Mouse (Mus musculus): ENCODE results near the gene Cdk17. TPM values are rescaled to one million over a fixed set of nuclear protein-coding genes. Genes with fewer than 3 reads are reported as not detected.

The Cdk17 gene
- polyA plus RNA-seq (2015; fragmentation: Nextera tagmentation; extraction: Ambion mirVana), result 13.6 and 14.0 TPM in 2 replicates

GRCm38 (mm10) chr10:93160807-93161510, at the start of gene Cdk17:
Gene Cdk17 (plus strand): TSS chr10:93160875.
- no peaks in the 10 kb centered on the region for H3K9me3 ChIP-seq
- peak within 1 kb of the TSS; percentile 75 for H3K4me2 ChIP-seq (replicated peaks)
- ATAC-seq, result peak; percentile 80
- H3K4me1 ChIP-seq (replicated peaks), result peaks cover 6% of the 10 kb centered on the region; the same call in 1 of the 2 replicates
- H3K27ac ChIP-seq, result peak within 1 kb of the TSS; percentile 99
- no peaks in the 10 kb centered on the region for H3K27me3 ChIP-seq (replicated peaks)
- WGBS, result under 1% methylated on average over 97 of the region's 97 CpGs
- peak within 1 kb of the TSS; percentile 86 for H3K9ac ChIP-seq
- H3K4me3 ChIP-seq (replicated peaks), result peak within 1 kb of the TSS; percentile 84
- H3K36me3 ChIP-seq, result no peaks in the 10 kb centered on the region

DNA sequence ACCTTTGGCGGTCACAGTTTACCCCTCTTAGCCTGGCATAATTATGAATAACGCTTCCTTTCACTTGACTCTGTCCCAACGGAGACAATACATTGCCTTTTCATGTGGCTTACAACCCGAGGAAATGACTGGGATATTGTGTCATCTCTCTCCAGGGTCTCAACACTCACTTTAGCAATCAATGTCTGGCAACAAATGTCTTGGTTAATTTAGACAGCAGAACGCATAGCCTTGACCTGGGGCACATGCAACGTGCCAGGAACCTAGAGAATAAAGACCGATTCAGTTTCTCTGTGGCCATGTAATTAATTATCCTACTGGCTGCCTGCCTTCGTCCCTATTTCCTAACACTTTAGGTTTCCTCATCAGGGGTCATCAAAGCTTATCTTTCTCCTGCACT, 49.3 kb upstream of the Cdk17 start:
- 67% methylated on average over 8 of the region's 8 CpGs for WGBS
- no peaks in the 10 kb centered on the region for H3K4me1 ChIP-seq (replicated peaks)
- no peak overlapping the region for H3K9ac ChIP-seq
- ATAC-seq, result no peak
- no peaks in the 10 kb centered on the region for H3K9me3 ChIP-seq
- H3K4me3 ChIP-seq (replicated peaks), result no peak overlapping the region
- H3K36me3 ChIP-seq, result no peaks in the 10 kb centered on the region
- H3K27me3 ChIP-seq (replicated peaks), result no peaks in the 10 kb centered on the region
- no peak overlapping the region for H3K27ac ChIP-seq
- H3K4me2 ChIP-seq (replicated peaks), result no peak overlapping the region

DNA sequence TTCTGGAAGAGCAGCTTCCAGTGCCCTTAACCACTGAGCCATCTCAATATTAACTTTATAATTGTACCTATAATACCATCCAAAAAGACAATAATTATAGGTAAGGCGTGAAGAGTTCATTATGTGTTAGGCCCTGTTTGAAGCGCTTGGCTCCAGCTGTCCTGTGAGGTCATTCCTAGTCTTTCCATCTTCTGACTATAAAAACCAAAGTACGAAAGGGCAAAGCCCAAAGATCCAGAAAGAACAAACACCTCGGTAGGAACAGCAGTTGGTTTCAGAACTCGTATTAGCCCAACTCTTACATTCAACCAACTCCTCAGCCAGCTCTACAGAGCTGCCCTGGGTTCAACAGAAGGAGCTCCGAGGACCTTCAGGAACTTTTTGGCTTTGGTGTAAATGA, 48.7 kb upstream of the Cdk17 start:
- Histone ChIP-seq H3K27me3 (replicated peaks) (no peaks in the 10 kb centered on the region), H3K4me3 (replicated peaks) (no peak overlapping the region), H3K9me3 (no peaks in the 10 kb centered on the region), H3K9ac (no peak overlapping the region), H3K4me1 (replicated peaks) (no peaks in the 10 kb centered on the region), H3K4me2 (replicated peaks) (no peak overlapping the region), H3K36me3 (no peaks in the 10 kb centered on the region), H3K27ac (no peak overlapping the region)
- 89% methylated on average over 6 of the region's 6 CpGs for WGBS
- no peak for ATAC-seq

DNA sequence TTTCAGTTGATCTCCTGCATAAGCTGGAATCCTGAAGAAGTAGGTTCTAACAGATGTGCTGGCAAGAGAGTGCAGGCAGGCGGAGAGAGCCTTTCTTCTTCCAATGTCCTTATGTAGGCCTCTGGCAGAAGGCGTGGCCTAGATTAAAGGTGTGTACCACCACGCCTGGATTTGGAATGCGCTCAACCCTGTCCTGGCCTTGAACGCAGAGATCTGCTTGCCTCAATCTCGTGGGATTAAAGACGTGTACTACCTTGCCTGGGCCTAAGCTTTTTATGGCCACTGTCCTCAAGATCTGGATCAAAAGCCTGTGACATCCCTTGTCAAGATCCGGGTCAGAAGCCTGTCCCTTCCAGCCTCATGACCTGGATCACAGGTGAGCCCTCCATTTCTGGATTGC, 46.7 kb upstream of the Cdk17 start:
- no peaks in the 10 kb centered on the region for H3K9me3 ChIP-seq
- no peak overlapping the region for H3K27ac ChIP-seq
- H3K4me2 ChIP-seq (replicated peaks), result no peak overlapping the region
- no peaks in the 10 kb centered on the region for H3K4me1 ChIP-seq (replicated peaks)
- H3K27me3 ChIP-seq (replicated peaks), result no peaks in the 10 kb centered on the region
- H3K9ac ChIP-seq, result no peak overlapping the region
- WGBS, result 74% methylated on average over 8 of the region's 8 CpGs
- H3K36me3 ChIP-seq, result no peaks in the 10 kb centered on the region
- no peak overlapping the region for H3K4me3 ChIP-seq (replicated peaks)
- ATAC-seq, result no peak

DNA sequence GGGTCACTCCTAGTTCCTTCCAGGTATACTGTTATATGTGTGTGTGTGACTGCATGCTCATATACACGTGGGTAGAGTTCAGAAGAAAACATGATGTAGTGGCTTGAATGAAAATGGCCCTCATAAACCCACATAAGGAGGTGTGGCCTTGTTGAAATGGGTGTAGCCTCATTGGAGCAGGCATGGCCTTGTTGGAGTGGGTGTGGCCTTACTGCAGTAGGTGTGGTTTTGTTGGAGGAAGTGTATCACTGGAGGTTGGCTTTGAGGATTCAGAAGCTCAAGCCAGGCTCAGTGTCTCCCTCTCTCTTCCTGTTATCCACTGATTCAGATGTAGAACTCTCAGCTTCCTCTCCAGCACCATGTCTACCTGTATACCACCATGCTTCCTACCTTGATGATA, 45.9 kb upstream of the Cdk17 start:
- Histone ChIP-seq H3K9ac (no peak overlapping the region), H3K27me3 (replicated peaks) (no peaks in the 10 kb centered on the region), H3K4me2 (replicated peaks) (no peak overlapping the region), H3K36me3 (no peaks in the 10 kb centered on the region), H3K27ac (no peak overlapping the region), H3K9me3 (no peaks in the 10 kb centered on the region), H3K4me1 (replicated peaks) (no peaks in the 10 kb centered on the region), H3K4me3 (replicated peaks) (no peak overlapping the region)
- ATAC-seq, result no peak
- WGBS, result 88% methylated on average over 1 of the region's 1 CpGs

DNA sequence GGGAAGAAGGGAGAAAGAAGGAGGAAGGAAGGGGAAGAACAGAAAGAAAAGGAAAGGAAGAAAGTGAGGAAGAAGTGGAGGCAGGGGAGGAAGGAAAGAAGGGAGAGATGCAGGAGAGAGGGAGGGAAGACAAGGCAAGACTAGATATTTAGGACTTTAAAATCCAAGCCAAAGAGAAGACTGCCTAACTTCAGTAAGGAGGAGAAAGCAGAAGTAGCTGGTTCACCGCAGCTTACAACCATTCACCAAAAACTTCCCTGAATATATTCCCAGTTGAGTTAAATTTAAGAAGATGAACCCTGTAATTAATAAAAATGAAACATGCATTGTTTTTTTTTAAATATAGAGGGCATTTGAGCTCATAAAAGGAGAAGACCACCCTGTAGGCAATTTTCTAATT, 44.9 kb upstream of the Cdk17 start:
- H3K36me3 ChIP-seq, result no peaks in the 10 kb centered on the region
- ATAC-seq, result no peak
- H3K27ac ChIP-seq, result no peak overlapping the region
- no peak overlapping the region for H3K9ac ChIP-seq
- no peak overlapping the region for H3K4me3 ChIP-seq (replicated peaks)
- no peaks in the 10 kb centered on the region for H3K27me3 ChIP-seq (replicated peaks)
- H3K4me1 ChIP-seq (replicated peaks), result no peaks in the 10 kb centered on the region
- H3K9me3 ChIP-seq, result no peaks in the 10 kb centered on the region
- H3K4me2 ChIP-seq (replicated peaks), result no peak overlapping the region
- 94% methylated on average over 1 of the region's 1 CpGs for WGBS

GRCm38 (mm10) chr10:93116636-93117035, 44.0 kb upstream of the Cdk17 start:
- no peaks in the 10 kb centered on the region for H3K9me3 ChIP-seq
- no peak for ATAC-seq
- no peaks in the 10 kb centered on the region for H3K36me3 ChIP-seq
- H3K4me1 ChIP-seq (replicated peaks), result no peaks in the 10 kb centered on the region
- WGBS, result 65% methylated on average over 3 of the region's 3 CpGs
- H3K4me3 ChIP-seq (replicated peaks), result no peak overlapping the region
- H3K27ac ChIP-seq, result no peak overlapping the region
- H3K9ac ChIP-seq, result no peak overlapping the region
- no peaks in the 10 kb centered on the region for H3K27me3 ChIP-seq (replicated peaks)
- no peak overlapping the region for H3K4me2 ChIP-seq (replicated peaks)

GRCm38 (mm10) chr10:93119809-93120208, 40.9 kb upstream of the Cdk17 start:
- 73% methylated on average over 5 of the region's 5 CpGs for WGBS
- Histone ChIP-seq H3K4me2 (replicated peaks) (no peak overlapping the region), H3K9me3 (no peaks in the 10 kb centered on the region), H3K36me3 (no peaks in the 10 kb centered on the region), H3K27ac (no peak overlapping the region), H3K27me3 (replicated peaks) (no peaks in the 10 kb centered on the region), H3K4me3 (replicated peaks) (no peak overlapping the region), H3K9ac (no peak overlapping the region), H3K4me1 (replicated peaks) (no peaks in the 10 kb centered on the region)
- ATAC-seq, result no peak

DNA sequence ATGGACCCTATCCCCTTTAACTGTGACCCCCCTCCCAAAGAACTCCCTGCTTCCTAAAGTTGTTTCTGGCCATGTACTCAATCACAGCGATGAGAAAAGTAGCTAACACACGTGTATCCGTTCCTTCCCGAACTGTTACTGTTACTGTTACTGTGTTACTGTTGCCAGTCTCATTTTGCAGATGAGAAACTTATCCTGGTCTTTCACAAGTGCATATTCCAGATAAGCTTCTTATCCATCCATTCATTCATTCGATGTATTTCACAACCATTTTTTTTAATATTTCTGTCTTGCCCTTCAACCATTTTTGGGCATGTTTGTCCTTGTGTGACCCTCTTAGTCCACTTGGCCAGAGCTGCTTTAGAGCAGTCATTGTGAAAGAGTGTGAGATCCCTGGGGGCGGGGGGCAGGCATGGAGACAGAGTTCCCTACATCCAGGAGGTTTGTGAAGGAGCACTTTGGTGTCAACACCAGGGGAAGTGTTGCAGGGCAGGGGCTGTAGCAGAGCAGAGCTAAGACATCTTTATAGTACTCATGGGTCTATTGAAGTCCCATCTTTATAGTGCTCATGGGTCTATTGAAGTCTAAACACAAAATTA, 39.3 kb upstream of the Cdk17 start:
- Histone ChIP-seq H3K27ac (no peak overlapping the region), H3K4me3 (replicated peaks) (no peak overlapping the region), H3K4me2 (replicated peaks) (no peak overlapping the region), H3K4me1 (replicated peaks) (no peaks in the 10 kb centered on the region), H3K36me3 (no peaks in the 10 kb centered on the region), H3K27me3 (replicated peaks) (no peaks in the 10 kb centered on the region), H3K9ac (no peak overlapping the region), H3K9me3 (no peaks in the 10 kb centered on the region)
- no peak for ATAC-seq
- 95% methylated on average over 6 of the region's 6 CpGs for WGBS

GRCm38 (mm10) chr10:93122399-93123184, 38.1 kb upstream of the Cdk17 start:
- WGBS, result 67% methylated on average over 12 of the region's 12 CpGs
- Histone ChIP-seq H3K27me3 (replicated peaks) (no peaks in the 10 kb centered on the region), H3K9me3 (no peaks in the 10 kb centered on the region), H3K4me2 (replicated peaks) (no peak overlapping the region), H3K4me3 (replicated peaks) (no peak overlapping the region), H3K27ac (no peak overlapping the region), H3K4me1 (replicated peaks) (no peaks in the 10 kb centered on the region), H3K9ac (no peak overlapping the region), H3K36me3 (no peaks in the 10 kb centered on the region)
- ATAC-seq, result no peak

GRCm38 (mm10) chr10:93123310-93123709, 37.4 kb upstream of the Cdk17 start:
- no peaks in the 10 kb centered on the region for H3K27me3 ChIP-seq (replicated peaks)
- H3K36me3 ChIP-seq, result no peaks in the 10 kb centered on the region
- H3K9ac ChIP-seq, result no peak overlapping the region
- H3K4me1 ChIP-seq (replicated peaks), result no peaks in the 10 kb centered on the region
- no peak for ATAC-seq
- H3K4me3 ChIP-seq (replicated peaks), result no peak overlapping the region
- 79% methylated on average over 4 of the region's 4 CpGs for WGBS
- peak overlapping the region; percentile 60; the same call in 1 of the 2 replicates for H3K27ac ChIP-seq
- H3K9me3 ChIP-seq, result no peaks in the 10 kb centered on the region
- H3K4me2 ChIP-seq (replicated peaks), result no peak overlapping the region

DNA sequence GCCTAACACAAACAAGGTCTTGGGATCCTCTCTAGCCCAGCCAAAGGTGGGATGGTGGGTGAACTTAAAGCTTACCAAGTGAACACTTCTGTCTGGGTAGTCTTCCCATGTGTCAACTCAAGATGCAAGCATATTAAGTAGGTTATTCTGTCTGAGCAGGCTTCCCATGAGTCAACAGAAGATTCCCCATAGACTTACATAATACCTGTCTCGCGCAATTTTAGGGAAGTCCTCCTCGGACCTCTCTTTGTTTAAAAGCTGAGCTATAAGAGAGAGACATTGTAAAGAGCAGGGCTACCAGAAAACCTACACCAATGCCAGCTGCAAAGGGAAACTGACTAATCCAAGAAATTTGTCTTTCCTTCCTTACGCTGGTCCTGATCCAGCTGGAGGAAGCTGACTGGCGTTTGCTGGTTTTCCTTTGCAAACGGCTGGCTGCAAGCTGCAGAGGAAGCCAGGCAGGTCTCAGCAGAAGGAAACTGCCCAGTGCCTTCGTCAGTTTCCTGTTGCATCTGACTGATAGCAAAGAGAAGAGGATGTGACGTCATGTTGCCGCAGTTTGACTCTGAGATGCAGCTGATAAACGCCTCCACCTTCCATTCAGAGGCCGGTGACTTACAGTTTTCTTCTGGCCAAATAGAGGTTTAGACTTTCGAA, 36.6 kb upstream of the Cdk17 start:
- Histone ChIP-seq H3K9ac (no peak overlapping the region), H3K4me2 (replicated peaks) (0 out of 2 replicates have a peak overlapping the region, but pooled peaks have one; percentile 15), H3K36me3 (no peaks in the 10 kb centered on the region), H3K4me3 (replicated peaks) (no peak overlapping the region), H3K27me3 (replicated peaks) (no peaks in the 10 kb centered on the region), H3K9me3 (no peaks in the 10 kb centered on the region), H3K27ac (peak overlapping the region; percentile 60; the same call in 1 of the 2 replicates), H3K4me1 (replicated peaks) (no peaks in the 10 kb centered on the region)
- ATAC-seq, result no peak
- WGBS, result 51% methylated on average over 12 of the region's 12 CpGs

Measured in intestine, embryonic 15.5 days (tissue).